Mouse (Mus musculus) cerebellum, adult 9-10 months (tissue): ENCODE measurements around the gene Eml3.

Source experiments
- DNase-seq: peaks from one replicate; pipeline ENCODE4 v3.0.0; 2022

The Eml3 gene

DNA sequence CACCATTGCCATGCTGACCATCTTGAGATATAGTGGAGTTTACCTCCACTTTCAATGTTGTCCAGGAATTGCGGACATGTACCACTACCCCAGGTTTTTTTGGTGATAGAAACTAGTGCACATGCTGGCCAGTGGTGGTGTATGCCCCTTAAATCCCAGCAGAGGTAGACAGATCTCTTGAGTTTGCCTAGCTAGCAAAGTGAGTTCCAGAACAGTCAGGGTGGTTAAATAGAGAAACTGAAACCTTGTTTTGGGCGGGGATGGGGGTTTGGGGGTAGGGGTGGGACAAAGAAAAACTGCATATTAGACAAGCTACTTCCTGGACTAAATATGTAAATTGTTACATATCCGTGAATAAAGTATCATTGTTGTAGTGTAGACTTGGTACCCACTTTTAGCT, 10.4 kb upstream of the Eml3 start:
- DNase-seq: peak; percentile 13

DNA sequence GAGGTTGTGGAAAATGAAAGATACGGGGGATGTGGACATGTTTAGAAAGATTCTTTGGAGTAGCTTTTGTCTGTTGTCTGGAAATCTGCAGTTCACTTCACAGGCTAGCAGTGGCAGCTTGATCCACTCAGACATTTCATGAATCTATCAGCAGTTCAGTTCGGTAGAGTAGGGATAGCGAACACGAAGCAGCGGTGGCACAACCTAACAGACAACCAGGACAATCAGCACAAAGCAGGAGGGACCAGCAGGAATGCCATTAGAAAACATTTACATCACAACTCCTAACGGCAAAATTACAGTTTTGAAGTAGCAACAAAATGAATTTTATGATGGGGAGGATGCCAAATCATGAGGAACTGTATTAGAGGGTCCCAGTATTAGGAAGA, 9.7 kb upstream of the Eml3 start:
- DNase-seq: no peak

DNA sequence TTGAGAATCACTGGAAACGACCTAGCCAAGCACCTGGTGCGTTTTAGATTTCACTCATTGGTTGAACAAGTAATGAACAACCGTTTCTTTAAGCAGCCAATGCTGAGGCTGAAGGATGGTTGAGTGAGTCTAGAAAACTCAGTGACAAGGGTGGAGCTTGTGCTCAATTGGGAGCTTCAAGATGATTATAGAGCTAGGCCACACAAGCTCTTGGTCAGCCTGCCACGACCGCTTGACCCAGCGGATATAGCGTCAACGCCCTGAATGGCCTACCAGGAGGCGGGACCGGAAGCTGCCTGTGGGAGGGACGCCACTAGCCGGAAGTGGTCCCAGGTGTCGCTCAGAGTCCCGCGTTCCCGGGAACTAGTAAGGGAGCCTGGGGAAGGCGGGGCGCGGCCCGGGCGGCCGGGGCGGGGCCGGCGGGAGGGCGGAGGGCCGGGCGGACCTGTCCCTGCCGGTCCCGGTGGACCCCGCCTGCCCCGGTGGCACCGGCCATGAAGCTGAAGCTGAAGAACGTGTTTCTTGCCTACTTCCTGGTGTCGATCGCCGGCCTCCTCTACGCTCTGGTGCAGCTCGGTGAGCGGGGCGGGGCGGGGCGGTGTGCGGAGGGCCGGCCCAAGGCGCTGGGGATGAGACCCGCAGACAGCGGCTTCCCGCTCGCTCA, 9.1 kb upstream of the Eml3 start, which contains the start of gene B3gat3:
TSS of gene B3gat3 (plus strand) at position 302 of the 664 bp plus-strand sequence.
- DNase-seq: peak; percentile 96

DNA sequence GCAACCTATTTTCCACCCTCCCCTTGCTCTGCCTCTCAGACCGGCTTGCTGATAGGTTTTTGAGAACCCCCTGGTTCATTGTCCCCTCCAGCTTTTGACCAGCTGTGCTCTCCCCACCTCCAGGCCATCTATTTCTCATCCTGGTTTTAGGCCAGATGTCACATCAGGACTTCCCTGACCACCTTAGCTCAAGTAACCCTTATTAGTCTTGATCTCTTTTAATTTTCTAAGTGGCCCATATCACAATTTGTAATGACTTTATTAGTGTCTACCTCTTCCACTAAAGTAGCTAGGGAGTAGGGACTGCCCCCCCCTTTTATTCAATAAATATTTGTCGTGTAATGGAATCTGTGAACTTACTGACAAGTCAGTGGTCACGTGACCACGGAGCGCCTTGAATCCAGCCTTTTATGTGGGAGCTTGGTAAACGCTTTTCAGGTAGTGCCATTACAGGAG, 8.5 kb upstream of the Eml3 start:
- peak; percentile 67 for DNase-seq

DNA sequence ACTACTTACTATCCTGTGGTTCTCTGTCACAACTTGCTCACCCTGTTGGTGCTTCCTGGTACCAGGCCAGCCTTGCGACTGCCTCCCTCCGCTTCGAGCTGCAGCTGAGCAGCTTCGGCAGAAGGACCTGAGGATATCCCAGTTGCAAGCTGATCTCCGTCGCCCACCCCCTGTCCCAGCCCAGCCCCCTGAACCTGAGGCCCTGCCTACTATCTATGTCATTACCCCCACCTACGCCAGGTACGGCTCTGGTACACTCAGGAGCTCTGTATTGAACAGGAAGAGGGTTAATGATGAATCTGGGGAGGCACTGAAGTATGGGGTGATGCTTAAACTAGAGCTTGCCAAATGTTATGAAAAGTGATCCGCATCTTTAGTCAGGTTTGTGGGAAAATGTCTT, 7.6 kb upstream of the Eml3 start:
- peak; percentile 42 for DNase-seq

DNA sequence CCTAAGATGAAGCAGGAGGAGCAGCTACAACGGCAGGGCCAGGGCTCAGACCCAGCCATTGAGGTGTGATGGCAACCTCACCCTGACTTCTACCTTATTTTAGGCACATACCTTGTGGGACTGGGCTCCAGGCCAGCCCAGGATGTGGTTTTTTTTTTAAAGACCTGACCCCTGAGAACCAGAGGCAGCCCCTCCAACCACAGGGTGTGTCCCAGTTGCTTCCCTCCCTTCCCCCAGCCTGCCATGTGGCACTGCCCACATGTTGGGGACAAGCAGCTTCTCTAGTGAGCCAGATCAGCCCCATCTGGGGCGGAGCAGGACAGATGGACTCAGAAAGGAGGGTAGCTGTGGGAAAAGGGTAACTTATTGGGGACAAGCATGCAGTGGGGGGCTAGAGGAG, 2.6 kb upstream of the Eml3 start:
- DNase-seq: no peak

DNA sequence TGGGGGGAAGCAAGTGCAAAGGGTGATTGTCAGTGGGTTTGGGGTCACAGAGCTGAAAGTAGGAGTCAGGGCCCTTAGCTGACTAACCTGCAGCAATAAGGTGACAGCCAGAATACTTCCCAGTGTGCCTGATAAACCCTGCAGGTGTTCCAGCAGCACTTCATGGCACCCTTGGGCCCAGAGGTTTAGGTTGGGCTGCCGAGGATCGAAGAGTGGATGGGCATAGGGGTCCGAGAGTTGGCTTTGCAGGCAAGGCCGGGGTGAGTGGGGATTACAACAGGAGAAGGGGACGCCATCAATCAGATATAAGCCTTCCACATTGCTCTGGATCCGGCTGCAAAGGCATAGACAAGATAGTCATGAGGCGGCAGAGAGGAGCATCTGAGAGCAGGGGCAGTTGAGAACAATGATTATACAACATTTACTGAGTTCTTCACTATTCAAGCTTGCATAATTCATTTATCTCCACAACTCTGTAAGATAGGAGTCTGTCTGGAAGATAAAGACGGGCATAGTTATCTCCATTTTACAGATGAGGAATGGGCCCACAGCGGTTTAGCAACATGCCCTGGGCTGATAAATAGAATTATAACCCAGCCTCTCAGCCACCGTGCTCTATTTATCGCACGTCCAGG, 1.3 kb upstream of the Eml3 start:
- no peak for DNase-seq

DNA sequence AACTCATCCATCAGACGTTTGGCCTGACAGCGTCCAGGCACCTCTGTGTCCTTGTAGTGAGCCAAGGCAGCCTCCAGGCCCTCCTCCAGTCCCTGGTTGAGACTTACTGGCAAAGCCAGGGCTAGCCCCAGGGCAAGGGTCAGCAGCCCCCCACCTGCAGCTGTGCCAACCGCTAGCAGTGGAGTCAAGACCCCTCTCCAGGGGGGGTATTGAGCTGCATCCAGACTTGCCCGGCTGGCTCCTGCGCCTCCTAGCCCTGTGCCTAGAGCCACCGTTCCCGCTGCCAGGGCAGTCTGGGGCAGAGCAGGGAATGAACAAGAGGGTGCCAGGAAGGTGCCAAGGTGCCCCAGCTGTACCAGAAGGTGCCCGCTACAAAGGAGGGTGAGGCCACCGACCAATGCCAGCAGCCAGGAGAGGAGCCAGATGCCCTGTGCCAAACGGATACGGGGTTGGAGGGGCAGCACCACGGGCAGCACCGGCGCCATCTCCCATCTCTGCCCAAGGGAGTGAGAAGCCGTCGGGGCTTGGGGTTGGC, 596 bp upstream of the Eml3 start:
- peak; percentile 80 for DNase-seq

DNA sequence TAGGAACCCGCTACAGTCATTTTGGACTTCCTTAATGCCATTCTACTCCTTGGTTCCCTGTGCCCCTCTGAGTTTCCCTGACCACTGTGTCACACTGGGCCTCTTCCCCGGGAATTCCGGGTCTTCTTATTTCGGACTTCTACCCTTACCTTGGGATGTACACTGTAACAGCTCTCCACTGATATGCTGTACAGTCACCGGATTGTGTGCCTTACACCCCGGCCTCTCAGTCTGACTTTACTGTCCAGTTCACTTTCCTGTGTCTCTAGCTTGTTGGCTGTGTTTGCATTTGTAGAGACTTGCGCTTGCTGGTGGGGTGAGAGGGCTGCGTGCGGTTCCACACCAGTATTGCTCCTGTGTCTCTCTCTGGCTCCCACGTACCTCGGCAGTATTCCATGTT, 765 bp downstream of the Eml3 start:
- no peak for DNase-seq

DNA sequence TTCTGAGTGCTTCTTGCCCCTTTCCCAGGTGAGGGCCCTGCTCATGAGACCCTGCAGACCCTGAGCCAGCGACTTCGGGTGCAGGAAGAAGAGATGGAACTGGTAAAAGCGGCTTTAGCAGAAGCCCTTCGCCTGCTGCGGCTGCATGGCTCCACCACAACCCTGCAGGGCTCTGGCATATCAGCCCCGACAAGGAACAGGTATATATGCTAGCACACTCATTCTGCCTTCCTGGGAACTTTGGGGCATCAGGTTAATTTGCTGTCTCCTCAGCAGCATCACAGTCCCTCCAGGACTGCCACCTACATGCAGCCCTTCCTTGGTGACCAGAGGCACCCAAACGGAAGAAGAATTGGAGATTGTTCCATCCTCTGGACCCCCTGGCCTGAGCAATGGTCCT, 1.4 kb downstream of the Eml3 start:
- DNase-seq: no peak

DNA sequence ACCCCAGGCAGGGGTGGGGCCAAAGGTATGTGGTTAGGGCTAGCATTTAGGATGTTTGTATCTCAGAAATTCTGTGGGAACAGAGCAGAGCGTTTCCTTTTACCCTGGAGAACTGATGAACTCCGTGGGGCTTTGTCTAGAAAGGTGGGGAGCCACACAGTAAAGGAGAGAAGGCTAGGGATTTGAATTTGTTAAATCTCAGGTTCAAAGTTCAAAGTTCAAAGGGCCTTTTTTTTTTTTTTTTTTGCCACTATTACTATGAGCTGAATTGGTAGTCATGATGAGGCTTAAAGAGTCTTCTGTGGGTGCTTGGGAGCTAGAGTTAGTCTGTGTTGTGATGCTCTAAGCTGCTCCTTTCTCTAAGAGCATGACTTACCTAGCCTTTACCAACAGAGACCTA, 7.4 kb downstream of the Eml3 start:
- DNase-seq: no peak

DNA sequence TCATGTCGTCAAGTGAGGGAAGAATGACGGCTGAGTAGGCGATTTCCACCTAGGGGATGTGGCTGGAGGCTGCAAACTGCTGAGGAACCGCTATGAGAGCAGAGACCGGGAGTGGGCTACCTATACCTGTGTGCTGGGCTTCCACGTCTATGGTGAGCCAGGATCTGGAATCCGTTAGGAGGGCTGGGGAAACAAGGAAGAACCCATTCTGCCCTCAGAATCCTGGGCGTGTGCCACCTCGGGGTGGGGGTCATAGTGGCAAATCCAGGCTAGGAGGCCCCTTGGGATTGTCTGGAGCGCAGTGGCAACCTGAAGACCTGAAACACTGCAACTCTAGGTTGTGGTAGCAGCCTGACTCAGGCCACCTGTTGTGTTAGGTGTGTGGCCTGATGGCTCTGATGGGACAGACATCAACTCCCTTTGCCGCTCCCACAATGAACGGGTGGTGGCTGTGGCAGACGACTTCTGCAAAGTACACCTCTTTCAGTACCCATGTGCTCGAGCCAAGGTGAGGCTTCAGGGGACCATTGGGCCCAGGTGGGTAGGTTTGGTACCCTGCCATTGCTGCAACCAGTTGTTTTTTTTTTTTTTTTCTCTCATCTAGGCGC, 11.3 kb downstream of the Eml3 start:
- no peak for DNase-seq

DNA sequence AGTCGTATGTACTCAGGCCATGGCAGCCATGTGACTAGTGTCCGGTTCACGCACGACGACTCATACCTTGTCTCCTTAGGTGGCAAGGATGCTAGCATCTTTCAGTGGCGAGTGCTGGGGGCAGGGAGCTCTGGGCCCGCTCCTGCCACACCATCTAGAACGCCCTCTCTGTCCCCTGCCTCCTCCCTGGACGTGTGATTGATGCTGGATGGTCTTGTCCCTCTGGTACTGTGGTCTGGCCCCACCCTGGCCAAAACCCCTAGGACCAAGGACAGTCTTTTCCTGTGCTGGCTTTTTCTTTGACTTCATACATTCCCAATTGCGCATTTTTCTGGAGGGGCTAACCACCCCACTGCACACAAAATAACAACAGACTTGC, 11.8 kb downstream of the Eml3 start:
- DNase-seq: no peak

DNA sequence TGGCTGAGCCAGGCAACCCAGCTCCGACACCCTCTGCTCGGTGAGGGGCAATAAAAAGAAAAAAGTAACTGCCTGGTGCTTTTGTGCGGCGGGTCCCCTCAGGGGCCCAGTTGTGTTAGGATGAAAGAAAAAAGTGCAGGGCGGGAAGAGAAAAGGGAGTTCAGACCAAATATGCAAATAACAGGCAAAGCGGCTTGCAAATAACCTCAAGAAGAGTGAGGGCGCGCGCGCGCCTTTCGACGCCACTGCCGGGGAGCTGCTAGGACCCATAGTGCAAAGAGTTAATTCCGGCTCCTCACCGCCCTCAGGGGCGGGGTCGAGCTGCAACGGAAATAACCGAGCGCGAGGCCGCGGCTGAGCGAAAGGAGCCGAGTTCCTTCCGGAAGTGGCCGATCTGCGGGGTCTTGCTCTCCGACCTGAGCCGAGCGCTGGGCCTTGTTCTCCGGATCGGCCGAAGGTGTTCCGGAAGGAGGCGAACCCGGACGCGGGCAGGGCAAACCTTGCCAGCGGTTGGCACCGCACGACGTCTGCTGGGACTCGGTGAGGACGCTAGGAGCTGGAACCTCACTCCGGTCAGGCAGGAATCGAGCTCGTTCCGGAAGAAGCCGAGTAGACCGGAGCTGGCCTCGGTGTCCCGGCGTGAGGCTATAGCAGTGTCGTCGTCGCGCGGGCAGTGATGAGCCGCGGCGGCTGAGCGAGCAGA, 12.3 kb downstream of the Eml3 start, which contains the start of gene Mta2:
TSS of gene Mta2 (plus strand) at position 361 of the 703 bp plus-strand sequence.
- DNase-seq: peak; percentile 96

DNA sequence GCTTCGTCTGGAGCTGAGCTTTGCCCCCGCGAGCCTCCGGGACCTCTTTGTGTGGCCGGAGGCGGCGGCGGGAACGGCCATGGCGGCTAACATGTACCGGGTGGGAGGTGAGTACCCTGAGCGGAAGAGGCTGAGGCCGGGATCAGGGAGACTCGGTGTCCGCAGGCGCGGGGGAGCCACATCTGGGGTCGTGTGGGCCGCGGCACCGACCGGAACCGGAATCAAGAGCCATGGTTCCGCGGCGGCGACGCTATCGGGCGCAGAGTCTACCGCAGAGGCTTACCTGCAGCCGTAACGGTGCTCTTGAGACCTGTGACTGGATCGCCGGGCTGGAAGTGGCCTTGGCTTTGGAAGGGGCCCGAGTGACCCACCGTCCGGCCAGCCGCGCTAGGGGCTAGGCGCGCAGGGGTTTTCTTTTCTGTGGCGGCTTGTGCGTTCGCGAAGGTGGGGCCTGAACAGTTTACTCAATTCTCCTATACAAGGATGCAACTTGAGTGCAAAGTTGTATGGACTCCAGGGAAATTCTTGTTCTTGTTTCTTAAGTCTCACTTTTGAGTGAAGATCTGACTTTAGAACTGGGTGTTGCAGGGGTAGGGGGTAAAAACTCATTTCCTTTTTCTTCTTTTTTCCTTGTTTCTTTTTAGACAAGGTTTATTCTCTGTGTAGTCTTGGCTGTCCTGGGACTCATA, 13.1 kb downstream of the Eml3 start:
- no peak for DNase-seq

DNA sequence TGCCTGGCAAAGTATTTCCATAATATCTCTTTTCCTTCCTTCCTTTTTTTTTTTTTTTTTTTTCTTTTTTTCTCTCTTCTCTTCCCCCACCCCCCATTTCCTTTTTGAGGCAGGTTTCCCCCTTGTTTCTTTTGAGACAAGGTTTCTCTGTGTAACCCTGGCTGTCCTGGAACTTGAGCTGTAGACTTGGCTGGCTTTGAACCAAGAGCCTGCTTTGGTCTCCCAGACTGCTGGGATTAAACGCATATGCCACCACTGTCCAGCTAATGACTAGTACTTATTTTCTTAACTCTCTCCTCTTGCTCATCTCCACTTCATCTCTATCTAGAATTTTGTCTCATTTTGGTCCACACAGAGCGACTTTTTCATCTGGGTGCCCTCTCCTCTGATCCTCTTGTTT, 13.7 kb downstream of the Eml3 start:
- DNase-seq: no peak

DNA sequence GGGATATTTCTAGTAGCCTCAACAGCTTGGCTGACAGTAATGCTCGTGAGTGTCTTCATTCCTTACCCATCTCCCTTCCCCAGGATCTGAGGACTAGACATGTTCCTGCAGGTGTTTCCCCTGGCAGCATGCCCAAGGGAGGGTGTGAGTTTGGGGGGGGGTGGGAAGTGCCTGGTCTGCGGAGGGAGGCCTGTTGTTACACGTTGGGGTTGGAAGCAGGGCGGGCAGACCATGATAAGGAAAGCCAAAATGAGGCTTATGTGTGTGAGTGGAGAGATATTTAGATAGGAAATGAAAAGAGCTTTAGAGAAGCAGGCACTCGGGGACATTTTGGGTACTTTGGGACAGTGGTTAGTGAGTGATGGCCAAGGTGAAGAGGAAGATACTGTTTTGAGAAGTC, 14.7 kb downstream of the Eml3 start:
- DNase-seq: no peak

DNA sequence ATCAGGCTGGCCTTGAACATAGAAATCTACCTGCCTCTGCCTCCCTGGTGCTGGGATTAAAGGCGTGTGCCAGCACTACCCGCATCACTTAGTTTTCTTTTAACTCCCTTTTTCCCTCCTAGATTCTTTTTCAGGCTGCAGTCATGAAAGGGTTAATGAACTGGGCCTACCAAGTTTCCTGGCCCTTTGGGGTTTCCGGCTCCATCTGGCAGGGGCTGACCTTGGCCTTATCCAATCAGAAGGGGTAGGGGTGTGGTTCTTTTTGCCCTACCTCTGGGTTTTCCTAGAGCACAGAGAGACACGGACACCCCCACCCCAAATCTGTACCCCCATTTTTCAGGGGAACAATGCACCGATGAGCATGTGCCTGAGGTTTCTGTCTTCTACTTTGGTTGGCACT, 15.4 kb downstream of the Eml3 start:
- DNase-seq: no peak

DNA sequence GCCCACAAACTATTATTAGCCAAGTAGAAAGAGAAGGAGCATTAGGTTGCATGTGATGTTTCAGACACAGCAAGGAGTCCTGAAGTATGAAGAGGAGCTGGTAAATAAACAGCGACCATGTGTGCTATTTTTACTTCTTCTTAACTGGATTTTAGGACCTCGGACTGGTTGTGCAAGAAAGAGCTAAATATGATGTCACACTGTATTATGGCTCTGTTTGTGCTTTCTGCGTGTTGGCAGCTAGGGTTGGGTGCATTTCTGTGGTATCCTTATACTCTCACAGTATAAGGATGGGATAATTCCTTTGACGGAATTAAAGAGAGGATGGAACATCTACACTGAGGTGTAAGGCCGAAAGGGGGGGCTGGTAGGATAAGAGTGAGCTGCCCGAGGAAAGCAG, 15.9 kb downstream of the Eml3 start:
- DNase-seq: no peak

DNA sequence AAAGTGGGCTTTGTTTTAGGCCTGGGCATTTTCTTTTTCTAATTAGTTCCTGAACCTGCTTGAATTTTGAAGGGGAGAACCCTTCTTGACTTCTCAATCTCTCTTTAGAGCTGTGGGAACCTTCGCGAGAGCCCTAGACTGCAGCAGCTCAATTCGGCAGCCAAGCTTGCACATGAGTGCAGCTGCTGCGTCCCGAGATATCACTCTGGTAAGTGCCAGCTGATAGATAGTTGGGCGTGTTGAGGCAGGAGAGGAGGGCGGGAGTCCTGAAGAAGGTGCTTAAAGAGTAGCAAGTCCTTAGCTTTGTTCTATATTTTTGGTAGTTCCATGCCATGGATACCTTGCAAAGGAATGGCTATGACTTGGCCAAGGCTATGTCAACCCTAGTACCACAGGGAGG, 17.6 kb downstream of the Eml3 start:
- DNase-seq: no peak

DNA sequence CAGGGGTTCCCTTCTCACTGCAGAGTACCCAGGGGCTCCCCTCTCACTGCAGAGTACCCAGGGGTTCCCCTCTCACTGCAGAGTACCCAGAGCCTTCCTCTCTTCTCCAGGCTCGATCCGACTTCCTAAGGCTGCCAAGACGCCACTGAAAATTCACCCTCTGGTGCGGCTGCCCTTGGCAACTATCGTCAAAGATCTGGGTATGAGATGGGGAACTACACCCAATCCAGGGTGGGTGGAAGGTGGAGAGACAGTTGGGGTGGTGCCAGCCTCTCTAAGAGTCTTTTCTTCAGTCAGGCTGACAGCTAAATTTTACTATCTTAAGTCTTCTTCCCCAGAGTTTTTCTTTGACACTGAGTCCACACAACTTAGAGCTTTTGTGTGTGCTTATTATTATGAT, 20.8 kb downstream of the Eml3 start:
- no peak for DNase-seq

DNA sequence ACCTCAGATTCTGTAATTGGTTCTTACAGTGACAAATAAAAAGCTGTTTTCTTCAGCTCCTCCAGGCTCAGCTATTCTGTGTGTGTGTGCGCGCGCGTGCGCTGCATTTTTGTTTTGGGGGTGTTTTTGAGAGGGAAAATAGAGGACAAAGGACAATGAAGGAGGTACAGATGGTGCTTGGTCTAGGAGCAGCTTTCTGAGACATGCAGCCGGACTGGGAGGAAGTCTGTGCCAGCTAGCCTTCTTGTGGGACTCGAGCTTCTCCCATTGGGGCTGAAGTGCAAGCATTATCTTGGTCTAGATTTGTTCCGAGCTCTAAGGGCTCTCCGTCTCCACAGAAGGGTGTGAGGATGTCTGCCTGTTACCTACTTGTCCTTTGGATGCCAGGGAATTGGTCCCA, 22.9 kb downstream of the Eml3 start:
- DNase-seq: no peak
